Mouse (Mus musculus) layer of hippocampus, postnatal 10 days (tissue): ENCODE results near the gene Cpt1b. TPM values are rescaled to one million over a fixed set of nuclear protein-coding genes. Genes with fewer than 3 reads are reported as not detected.
A peak's percentile ranks its signal among the peaks of the same experiment; 100 is the strongest.

Experiments
- DNase-seq, 2 experiments: peaks; one replicate each; pipeline ENCODE4 v3.0.0; 2021; ENCODE audit warnings: low spot score in 2 of 2
- long read RNA-seq: library from polyadenylated mRNA; stranded (forward); transcript quantifications from one replicate; pipeline ENCODE4 v2.0.0, GENCODE M21; 2023
- total RNA-seq, 2 experiments: library from RNA; stranded (reverse); gene quantifications; 2 replicates each; pipeline ENCODE4 v1.2.3; 2021

Cpt1b gene
- total RNA-seq: 1 to 10 TPM; 3.9 to 4.5 TPM
- long read RNA-seq: 0 reads

DNA sequence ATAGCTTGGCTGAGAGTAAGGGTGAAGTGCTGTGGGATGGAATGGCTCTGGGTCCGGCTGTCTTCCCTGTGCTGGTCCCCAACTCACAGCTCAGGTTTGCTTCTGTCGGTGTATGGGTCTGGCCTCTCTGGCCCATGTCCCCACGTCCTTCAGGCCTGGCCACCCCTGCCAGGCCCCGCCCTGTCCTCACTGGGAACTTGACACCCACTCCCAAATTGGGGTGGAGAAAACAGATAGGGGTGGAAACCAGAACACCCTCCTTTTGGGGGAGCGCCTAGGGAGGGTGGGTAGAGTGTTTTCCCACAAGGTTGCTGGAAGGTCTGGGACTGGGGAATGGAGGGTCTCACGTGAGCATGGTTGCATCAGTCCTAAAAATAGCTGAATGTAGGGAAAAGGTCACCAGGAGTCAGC is at the start of gene Cpt1b:
TSS of gene Cpt1b (minus strand) at position 153 of the 411 bp plus-strand sequence.
- no peak for DNase-seq

DNA sequence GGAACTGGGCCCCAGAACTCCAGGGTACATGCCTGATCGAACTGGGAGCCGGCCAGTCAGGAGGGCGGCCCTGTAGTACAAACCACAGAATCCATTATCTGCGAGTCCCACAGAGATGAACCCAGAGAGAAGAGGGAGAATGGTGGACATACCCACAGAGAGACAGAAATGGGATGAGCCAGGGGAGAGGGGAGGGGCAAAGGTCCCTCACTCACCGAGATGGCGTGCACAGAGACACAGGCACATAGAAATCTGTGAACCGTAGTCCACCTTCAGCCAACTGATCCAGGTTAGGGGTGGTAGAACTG is 49.6 kb upstream of the Cpt1b start:
- no peak for DNase-seq

GRCm38 (mm10) chr15:89474596-89475292 is 49.1 kb upstream of the Cpt1b start:
- DNase-seq: peak in 1 of 2 experiments; percentile 26

DNA sequence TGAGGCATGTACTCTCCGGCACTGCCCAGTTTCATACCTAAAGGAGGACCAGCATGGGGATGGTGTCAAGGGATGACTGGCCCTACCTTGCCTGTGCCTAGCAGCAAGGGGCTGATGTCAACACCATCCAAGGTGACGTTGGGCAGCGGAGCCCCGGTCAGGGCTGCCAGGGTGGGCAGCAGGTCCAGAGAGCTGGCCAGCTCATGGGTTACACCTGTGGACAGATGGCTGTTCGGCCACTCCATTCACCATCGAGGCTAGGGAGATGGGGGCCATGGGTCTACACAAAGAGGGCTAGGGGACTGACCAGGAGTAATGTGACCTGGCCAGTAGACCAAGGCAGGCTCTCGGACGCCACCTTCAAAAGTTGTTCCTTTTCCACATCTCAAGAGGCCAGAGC is 48.3 kb upstream of the Cpt1b start:
- DNase-seq: no peak

GRCm38 (mm10) chr15:89473370-89473769 is 47.7 kb upstream of the Cpt1b start:
- no peak for DNase-seq

GRCm38 (mm10) chr15:89471476-89471875 is 45.8 kb upstream of the Cpt1b start:
- no peak for DNase-seq

DNA sequence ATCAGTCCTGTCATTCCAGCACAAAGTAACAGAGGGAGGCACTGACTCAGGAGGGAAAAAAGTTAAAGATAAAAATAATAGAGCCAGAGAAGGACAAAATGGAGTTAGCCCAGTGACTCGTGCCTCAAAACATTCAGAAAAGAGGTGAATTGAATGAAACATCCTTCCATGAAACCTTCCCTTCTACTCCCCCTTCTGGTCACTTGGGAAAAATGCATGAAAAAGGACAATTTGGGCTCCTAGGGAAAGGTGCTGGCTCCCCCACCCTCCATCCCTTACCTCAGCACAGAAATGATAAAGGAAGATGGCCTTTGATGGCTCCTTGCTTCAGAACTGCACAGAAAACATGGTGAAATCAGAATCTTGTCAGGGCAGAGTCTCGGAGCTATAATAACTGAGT is 42.9 kb upstream of the Cpt1b start:
- no peak for DNase-seq

DNA sequence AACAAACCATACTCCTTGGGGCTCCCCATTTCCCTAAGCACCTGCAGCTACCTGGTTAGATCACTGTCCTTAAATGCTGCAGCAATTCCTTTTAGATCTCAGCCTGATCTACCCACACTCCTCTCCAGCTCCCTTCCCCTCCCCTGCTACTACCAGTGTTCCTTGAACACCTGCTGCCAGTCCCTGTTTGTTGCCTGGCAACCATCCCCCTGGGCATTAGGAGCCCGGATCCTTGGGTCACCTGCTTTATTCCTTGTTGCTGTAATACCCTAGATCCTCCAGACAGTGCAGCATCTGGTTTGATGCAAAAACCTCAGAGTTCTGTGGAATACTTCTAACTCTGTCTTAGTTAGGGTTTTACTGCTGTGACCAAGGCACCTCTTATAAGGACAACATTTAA is 39.4 kb upstream of the Cpt1b start:
- peak in 1 of 2 experiments; percentile 24 for DNase-seq

GRCm38 (mm10) chr15:89463334-89464235 is 37.9 kb upstream of the Cpt1b start:
- peak in 1 of 2 experiments; percentile 24 for DNase-seq

- DNase-seq: no peak
Measured at GRCm38 (mm10) chr15:89462176-89462575, 36.5 kb upstream of the Cpt1b start.

DNA sequence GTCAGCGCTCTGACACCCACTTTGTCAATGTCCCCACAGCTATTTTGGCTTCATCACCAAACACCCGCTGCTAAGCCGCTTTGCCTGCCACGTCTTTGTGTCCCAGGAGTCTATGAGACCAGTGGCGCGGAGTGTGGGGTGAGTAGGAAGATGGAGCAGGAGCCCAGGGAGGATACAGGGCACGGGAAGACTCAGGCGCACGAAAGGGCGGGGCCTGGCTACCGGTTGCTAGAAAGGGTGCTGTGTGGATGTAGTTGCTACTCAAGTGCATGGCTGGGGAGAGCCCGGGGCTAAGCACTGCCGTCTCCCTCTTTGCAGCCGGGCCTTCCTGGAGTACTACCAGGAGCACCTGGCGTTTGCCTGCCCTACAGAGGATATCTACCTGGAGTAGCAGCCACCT is 35.7 kb upstream of the Cpt1b start:
- DNase-seq: no peak

DNA sequence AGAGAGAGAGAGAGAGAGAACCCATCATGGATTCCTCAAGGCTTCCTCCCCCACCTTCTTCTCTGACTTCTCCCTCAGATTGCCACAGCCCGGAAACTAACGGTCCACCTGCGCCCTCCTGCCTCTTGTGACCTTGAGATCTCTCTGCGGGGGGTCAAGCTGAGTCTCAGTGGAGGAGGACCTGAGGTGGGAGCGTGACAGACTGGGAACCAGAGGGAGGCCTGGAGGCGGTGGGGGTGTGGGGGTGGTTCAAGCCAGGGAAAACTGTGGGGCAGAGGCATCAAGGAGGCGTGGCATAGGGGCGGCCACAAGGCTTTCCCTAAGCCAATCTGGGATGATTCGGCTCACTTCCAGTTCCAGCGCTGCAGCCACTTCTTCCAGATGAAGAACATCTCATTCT is 34.6 kb upstream of the Cpt1b start:
- DNase-seq: no peak

DNA sequence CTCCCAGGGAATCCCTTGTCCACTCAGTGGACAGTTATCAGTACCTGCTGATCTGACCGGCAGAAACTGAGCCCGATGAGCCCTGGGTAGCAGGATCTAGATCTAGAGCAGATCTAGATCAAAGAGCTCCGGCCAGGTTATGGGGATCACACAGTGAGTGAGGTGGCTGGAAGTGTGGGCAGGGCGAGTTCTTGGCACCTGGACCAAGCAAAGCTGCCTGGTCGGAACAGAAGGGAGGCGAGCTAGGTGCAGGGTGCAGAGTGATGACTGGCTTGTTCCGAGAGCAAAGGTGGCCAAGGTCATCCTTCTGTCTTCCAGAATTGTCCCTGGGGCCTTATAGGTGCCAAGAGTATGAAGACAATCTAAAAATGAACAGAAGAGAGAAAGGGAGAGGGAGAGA is 34.2 kb upstream of the Cpt1b start:
- no peak for DNase-seq

DNA sequence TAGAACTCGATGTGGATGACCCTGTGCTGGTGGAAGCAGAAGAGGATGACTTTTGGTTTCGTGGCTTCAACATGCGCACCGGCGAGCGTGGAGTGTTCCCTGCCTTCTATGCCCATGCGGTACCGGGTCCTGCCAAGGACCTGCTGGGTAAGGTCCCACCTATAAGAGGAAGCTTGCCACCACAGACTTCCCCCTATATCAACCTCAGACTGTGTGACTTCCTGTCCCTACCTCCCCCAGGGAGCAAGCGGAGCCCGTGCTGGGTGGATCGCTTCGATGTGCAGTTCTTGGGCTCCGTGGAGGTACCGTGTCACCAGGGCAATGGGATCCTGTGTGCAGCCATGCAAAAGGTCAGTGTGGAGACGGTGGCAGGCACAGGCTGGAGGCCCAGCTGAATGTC is 33.3 kb upstream of the Cpt1b start:
- DNase-seq: no peak

DNA sequence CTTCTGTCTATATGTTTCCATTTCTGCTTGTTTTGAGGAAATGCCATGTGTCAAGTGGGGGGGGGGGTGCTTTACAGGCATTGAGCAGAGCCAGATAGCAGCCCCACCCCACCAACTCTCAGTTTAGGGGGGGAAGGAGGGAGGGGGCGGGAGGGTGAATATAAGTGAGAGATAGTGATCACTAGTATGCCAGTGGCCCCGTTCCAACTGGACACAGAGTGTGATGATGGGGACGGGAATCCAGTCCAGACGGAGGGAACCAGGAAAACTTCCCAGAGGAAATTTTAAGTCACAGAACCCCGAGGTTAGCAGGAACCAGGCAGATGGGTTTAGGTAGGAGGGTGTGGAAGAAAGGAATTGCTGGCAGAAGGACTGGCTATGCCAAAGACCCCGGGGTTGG is 30.0 kb upstream of the Cpt1b start:
- no peak for DNase-seq

- DNase-seq: no peak
Measured at GRCm38 (mm10) chr15:89454857-89455256, 29.2 kb upstream of the Cpt1b start.

GRCm38 (mm10) chr15:89453865-89454478 is 28.3 kb upstream of the Cpt1b start, which contains the start of gene Mapk8ip2:
TSS of gene Mapk8ip2 (plus strand) at chr15:89453913.
- peak; percentile 70 to 71 for DNase-seq

GRCm38 (mm10) chr15:89452906-89453864 is 27.5 kb upstream of the Cpt1b start:
- peak in 1 of 2 experiments; percentile 60 for DNase-seq

- peak in 1 of 2 experiments; percentile 25 for DNase-seq
Measured at GRCm38 (mm10) chr15:89442486-89443070, 16.9 kb upstream of the Cpt1b start.

DNA sequence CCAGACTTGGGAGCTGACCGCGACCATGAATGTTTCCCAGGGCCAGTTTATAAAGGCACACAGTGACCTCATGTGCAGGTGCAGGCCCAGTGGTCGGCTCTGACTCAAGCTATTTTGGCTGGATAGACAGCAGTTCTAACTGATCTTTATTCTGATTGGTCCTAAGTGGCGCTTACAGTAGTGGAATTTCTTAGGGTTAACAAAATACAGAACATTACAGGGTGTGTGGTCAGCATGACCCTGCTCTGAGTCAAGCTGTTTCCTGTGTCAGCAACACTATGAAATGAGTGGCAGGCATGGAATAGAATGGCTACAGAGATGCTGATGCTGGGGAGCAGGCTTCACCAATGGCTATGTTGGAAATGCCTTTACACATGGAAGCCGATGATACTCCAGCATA is 10.2 kb upstream of the Cpt1b start:
- no peak for DNase-seq
